Mouse (Mus musculus) ovary, postnatal 36 days (tissue): ENCODE data around the gene Rnf111.
"Not testable (repeated sequence)": the region's sequence is repeated elsewhere in the genome, so short reads cannot be mapped to it uniquely, and the experiment has no call there.

Experiments used
- DNase-seq: peaks from one replicate; pipeline ENCODE4 v3.0.0; 2022; ENCODE audit warnings: low spot score, mixed read lengths

The Rnf111 gene

GRCm38 (mm10) chr9:70496990-70497389, 6.5 kb downstream of the Rnf111 start:
- DNase-seq = no peak

- no peak for DNase-seq
Observed at GRCm38 (mm10) chr9:70493038-70493437, 10.5 kb downstream of the Rnf111 start.

- no peak for DNase-seq
Observed at GRCm38 (mm10) chr9:70491176-70491575, 12.3 kb downstream of the Rnf111 start.

DNA sequence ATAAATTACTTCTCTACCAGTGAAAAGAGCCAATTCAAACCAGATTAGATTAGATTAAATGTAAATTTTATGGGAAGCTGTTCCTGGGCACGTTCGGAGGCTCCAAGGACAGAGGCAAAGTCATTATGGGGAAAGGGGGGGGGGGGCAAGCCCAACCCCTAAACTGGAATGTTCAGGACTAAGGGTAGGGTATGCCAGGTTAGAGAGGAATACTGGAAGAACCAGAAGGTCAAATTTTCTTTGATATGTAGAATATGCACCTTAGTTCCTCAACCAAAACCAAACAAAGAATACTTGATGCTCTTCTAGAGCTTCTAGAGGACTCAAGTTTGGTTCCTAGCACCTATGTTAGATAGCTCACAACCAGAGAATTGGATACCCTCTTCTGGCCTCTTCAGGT, 16.1 kb downstream of the Rnf111 start:
- no peak for DNase-seq

DNA sequence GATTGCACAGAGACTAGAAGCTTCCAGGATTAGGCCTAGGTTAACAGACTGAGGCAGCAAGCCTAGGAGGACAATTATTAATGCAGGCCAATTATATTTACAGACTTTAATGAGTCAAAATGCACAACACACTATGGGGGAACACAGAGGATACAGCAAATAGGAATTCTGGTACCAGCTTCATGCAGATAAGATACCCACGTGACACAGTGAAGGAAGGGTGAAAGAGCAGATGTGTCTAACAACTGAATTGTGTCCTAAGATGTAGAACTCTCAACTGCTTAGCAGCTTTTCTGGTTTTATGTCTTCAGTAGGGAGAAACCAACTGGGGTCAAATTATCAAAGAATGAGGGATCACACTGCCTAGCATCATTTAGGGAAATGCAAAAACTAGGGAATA, 17.7 kb downstream of the Rnf111 start:
- no peak for DNase-seq

DNA sequence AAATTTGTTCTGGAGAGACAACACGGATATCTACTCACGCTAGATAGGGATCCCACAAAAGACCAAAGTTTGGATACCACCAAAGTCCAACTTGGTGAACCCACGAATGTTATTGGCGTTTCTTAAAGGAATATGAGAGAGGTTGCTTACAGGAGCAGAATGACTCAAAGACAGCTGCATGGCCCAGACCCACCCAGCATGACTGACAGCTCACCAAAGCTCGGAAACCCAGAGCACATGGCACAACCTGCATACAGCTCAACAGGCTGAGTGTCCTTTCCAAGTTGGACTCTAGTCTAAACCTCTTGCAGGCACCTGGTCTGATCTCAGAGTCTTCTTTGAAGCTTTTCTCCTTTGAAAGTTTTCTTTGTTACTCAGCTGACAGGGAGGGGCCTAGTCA, 20.0 kb downstream of the Rnf111 start:
- no peak for DNase-seq

- no peak for DNase-seq
Observed at GRCm38 (mm10) chr9:70481872-70482271, 21.7 kb downstream of the Rnf111 start.

DNA sequence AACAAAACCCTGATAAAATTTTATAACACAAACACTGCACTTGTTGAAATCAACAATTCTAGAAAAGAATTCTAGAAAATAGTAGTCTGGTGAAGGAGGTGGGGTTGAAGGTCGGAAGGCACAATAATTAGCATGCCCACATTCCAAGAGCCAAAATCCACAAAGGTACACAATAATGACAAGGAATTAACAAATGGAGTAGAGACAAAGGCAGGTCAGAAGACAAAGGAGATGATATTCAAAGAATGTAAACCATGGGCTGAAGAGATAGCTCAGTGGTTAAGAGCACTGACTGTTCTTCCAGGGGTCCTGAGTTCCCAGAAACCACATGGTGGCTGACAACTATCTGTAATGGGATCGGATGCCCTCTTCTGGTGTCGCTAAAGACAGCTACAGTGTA, 26.3 kb downstream of the Rnf111 start:
- DNase-seq = no peak

DNA sequence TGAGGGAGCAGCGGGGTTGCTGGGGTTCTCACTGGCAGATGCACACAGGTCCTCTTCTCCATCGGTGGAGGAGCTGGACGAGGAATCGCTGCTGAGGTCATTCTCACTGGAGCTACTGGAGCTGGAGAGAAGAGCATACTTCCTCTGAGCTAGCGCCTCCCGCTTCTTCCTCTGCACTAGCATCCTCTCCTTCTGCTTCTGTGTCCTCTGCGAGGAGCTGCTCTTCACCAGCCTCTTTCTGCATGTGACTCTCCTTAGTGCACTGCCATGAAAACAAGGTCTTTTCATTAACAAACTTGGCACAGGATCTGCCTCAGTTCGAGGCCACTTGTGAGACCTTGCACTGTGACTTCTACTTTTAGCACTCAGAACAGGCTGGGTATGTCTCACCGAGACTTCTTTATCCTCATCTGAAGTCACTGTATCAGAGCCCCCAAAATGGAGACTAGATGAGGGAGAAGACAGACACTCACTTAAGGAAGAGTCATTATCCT, 27.7 kb downstream of the Rnf111 start:
- DNase-seq = no peak

DNA sequence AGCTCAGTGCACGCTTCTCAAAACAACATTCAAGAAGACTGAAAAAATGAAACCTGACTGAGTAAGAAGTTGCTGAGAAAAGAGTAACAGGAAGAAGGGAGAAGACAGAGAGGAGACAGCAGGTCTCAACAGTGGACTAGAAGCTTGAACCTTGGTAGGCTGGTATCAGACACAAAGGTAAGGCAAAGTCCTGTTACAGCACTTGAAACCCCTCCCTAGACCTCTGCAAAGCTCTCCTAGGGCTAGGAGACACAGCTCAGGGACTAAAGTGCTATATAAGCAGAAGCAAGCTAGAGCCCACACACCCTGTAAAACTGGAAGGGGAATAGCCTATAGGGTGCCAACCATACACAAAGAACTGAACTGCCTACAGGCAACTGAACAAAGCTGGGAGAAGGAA, 30.1 kb downstream of the Rnf111 start:
- DNase-seq = no peak

- DNase-seq = not testable (repeated sequence)
Observed at GRCm38 (mm10) chr9:70463091-70463490, 40.4 kb downstream of the Rnf111 start.

DNA sequence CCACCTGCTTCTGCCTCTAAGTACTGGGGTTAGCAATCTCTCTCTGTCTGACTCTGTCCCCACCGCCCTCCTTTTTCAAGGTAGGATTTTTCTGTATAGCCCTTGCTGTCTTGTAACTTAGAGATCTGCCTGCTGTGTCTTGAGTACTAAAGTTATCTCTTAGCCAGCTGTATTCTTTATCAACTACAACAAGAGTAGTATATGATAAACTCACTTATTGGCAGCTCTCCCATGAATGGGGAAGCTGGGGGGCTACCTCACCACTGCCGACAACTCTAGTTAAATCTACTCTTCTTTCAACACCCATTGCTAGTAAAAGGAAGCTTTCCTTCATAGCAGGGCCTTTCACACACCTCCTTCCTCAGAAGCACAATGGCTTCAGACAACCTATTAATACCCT, 51.2 kb downstream of the Rnf111 start:
- DNase-seq = no peak

- DNase-seq = no peak
Observed at GRCm38 (mm10) chr9:70449072-70449471, 54.5 kb downstream of the Rnf111 start.

DNA sequence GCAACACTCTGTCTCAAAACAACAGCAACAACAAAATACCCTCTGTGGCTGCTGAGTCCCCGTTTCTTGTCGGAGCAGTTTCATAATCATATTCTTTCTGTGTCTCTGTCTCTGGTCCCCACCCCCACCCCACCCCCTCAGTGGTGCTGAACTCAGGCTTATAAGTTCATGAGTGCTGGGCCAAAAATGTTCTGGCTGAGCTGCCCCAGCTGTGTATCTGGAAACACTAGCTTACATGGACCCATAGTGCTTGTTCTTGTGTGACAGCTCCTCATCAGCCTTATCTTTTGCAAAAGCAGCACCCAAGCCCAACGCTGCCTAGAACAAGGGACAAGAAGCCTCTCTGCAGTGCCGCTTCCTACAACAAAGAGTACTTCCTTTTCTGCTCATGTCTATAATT, 63.6 kb downstream of the Rnf111 start:
- DNase-seq = no peak

- no peak for DNase-seq
Observed at GRCm38 (mm10) chr9:70422661-70423060, 80.9 kb downstream of the Rnf111 start.

DNA sequence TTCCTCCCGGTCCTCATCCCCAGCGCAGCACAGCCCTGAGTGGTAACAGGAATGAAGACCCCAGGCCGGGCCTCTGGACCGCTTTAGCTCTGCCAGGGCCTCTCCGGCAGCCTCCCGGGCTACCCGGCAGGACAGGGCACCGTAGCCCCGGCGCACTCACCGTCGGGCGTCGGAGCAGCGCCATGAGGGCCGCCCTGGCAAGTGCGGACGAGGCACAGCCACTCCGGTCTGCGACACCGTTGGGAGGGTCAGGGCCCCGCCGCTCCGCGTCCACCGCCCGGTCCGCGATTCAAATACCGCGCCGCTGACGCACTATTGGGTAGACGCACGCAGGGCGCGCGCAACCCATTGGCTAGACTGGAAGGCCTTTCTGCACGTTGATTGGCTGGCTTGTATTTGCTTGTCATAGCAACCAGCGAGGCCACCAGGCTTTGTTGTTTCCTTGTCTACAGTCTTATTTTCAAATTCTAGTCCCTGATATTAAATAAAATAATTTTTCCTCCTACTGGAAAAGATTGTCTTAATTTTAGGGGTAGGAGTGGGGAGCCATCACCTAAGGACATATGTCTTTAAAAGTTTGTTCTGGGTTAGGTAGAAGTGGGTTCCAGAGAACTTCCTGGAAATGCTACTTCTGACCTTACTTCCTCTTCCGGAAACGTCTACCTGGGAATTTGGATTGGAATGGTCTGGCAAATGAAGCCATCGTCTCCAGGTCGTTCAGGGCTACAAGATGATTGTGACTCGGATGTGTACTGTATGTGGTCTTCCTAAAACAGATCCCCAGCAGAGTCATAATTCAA, 82.1 kb downstream of the Rnf111 start, which contains the start of gene Ccnb2:
Gene Ccnb2, minus strand, starts transcription at position 291 of the 800 bp plus-strand sequence.
- DNase-seq = peak; percentile 84

DNA sequence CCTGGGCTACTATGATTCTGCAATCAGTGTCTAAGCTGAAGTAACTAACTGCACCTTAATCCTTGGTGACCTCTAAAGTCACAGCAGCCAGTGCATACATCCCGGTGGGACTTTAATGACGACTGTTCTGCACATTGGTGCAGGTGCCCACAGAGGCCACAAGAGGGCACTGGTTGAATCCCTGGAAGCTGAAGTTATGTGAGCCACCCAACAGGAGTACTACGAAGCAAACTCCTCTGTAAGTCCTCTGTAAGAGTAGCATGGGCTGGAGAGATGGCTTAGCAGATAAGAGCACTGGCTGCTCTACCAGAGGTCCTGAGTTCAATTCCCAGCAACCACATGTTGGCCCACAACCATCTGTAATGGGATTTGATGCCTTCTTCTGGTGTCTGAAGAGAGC, 87.1 kb downstream of the Rnf111 start:
- DNase-seq = no peak

- no peak for DNase-seq
Observed at GRCm38 (mm10) chr9:70413038-70413437, 90.5 kb downstream of the Rnf111 start.

- DNase-seq = no peak
Observed at GRCm38 (mm10) chr9:70410668-70411067, 92.9 kb downstream of the Rnf111 start.

DNA sequence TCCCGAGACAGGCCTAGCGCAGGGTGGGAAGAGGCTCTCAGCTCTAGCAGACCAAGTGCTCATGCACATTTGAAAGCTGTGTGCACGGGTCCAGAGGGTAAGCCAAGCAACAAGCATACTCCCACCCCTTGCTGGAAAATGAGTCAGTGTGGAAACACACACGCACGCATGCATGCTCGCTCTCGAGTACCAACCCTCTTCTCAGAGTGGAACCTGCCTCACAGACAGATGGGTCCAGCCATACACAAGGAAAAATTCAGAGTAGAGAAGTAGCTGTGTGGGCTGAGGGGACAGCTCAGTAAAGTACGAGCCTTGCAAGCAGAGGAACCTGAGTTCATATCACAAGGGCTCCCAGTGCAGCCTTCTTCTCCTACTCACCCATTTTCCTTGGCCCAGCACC, 93.8 kb downstream of the Rnf111 start:
- DNase-seq = no peak

GRCm38 (mm10) chr9:70408791-70409190, 94.7 kb downstream of the Rnf111 start:
- no peak for DNase-seq

DNA sequence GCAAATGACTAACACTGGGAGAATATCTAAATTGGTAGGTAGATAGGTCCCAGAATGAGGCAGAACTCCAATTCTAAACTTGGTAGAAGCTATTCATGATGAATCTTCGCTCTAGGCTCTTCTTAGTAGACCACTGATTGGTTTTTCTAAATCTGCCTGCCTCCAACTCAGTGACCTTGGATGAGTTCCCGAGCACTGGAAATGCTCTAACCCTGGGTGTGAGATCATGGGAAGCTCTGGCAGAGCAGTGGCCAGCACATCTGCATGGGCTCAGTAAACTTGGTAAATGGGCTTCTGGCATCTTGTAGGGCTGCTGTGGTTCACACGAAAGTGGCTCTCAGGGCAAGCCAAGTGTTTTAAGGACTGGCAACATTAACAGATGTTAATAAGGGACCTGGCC, 96.9 kb downstream of the Rnf111 start:
- no peak for DNase-seq

- DNase-seq = no peak
Observed at GRCm38 (mm10) chr9:70401937-70402539, 101.5 kb downstream of the Rnf111 start.

DNA sequence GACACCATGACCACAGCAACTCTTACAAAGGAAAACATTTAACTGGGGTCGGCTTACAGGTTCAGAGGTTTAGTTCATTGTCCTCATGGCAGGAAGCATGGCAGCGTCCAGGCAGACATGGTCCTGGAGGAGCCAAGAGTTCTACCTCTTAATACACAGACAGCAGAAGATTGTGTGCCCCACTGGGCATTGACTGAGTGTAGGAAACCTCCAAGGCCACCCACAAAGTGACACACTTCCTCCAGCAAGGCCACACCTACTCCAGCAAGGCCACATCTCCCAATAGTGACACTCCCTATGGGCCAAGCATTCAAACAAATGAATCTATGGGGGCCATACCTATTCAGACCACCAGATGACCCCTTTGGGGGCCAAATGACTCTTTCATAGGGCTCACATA, 107.4 kb downstream of the Rnf111 start:
- DNase-seq = no peak
